Mouse (Mus musculus) embryonic facial prominence, embryonic 13.5 days (tissue): Measurements from ENCODE around the gene Shh. TPM values are rescaled to one million over a fixed set of nuclear protein-coding genes. Genes with fewer than 3 reads are reported as not detected.

Experiments
- ATAC-seq: fragments of 200-750 bp; cut with Nextera tagmentation; 2 replicates; pipeline ENCODE4 v1.8.0; 2017; ENCODE audit warnings: low read depth; ENCODE audit not compliant: insufficient number of reproducible peaks, insufficient read depth, low FRiP score, low TSS enrichment
- H3K27ac ChIP-seq: fragments of 300-500 bp; sonication (generic); 2 replicates; pipeline ENCODE4 v1.5.1; 2015; ENCODE audit warnings: moderate library complexity, mild to moderate bottlenecking, inconsistent platforms
- H3K27me3 ChIP-seq: fragments of 300-500 bp; sonication (generic); 2 replicates; pipeline ENCODE4 v1.6.1; 2015; ENCODE audit warnings: mild to moderate bottlenecking, inconsistent platforms
- H3K36me3 ChIP-seq: fragments of 300-500 bp; sonication (generic); 2 replicates; pipeline ENCODE4 v1.6.1; 2015; ENCODE audit warnings: mild to moderate bottlenecking, inconsistent platforms
- H3K4me1 ChIP-seq: fragments of 300-500 bp; sonication (generic); 2 replicates; pipeline ENCODE4 v1.6.1; 2015; ENCODE audit warnings: inconsistent platforms
- H3K4me2 ChIP-seq: fragments of 300-500 bp; sonication (generic); 2 replicates; pipeline ENCODE4 v1.6.1; 2015; ENCODE audit warnings: moderate library complexity, mild to moderate bottlenecking, inconsistent platforms
- H3K4me3 ChIP-seq: fragments of 300-500 bp; sonication (generic); 2 replicates; pipeline ENCODE4 v1.5.1; 2015; ENCODE audit warnings: mild to moderate bottlenecking, inconsistent platforms
- H3K9ac ChIP-seq: fragments of 300-500 bp; sonication (generic); 2 replicates; pipeline ENCODE4 v1.6.1; 2015; ENCODE audit warnings: mild to moderate bottlenecking, inconsistent platforms
- H3K9me3 ChIP-seq: fragments of 300-500 bp; sonication (generic); 2 replicates; pipeline ENCODE4 v1.6.1; 2016; ENCODE audit warnings: inconsistent platforms
- WGBS: fragments of 180-500 bp; shearing (Covaris S2); methylation state at CpG from one replicate; pipeline ENCODE4 v1.1.7; 2015; ENCODE audit warnings: mixed read lengths; 5-methylcytosine and 5-hydroxymethylcytosine counted together
- polyA plus RNA-seq: library from polyadenylated mRNA; unstranded; fragments of >200 nt; fragmentation: Nextera tagmentation; extraction: Ambion mirVana; gene quantifications from 2 replicates; pipeline ENCODE4 v1.2.1, GENCODE M21; 2015

The Shh gene
- polyA plus RNA-seq, 1 experiment from 2014 or later, result 1.0 TPM

GRCm38 (mm10) chr5:28418734-28419133 lies 48.3 kb downstream of the Shh start:
- Histone ChIP-seq H3K9ac (no peak overlapping the region), H3K27ac (no peak overlapping the region), H3K4me2 (no peak overlapping the region), H3K36me3 (peaks cover 64% of the 10 kb centered on the region), H3K4me1 (no peaks in the 10 kb centered on the region), H3K27me3 (no peaks in the 10 kb centered on the region), H3K9me3 (no peaks in the 10 kb centered on the region), H3K4me3 (no peak overlapping the region)
- 87% methylated on average over 10 of the region's 10 CpGs for WGBS
- no peak for ATAC-seq

- ATAC-seq, result no peak
- Histone ChIP-seq H3K36me3 (peaks cover 91% of the 10 kb centered on the region), H3K27ac (no peak overlapping the region), H3K4me3 (no peak overlapping the region), H3K27me3 (no peaks in the 10 kb centered on the region), H3K4me2 (no peak overlapping the region), H3K4me1 (no peaks in the 10 kb centered on the region), H3K9ac (no peak overlapping the region), H3K9me3 (no peaks in the 10 kb centered on the region)
Observed at GRCm38 (mm10) chr5:28416029-28416428, 51.0 kb downstream of the Shh start.

- H3K4me1 ChIP-seq, result no peaks in the 10 kb centered on the region
- no peak overlapping the region for H3K9ac ChIP-seq
- no peak overlapping the region for H3K4me2 ChIP-seq
- no peak overlapping the region for H3K4me3 ChIP-seq
- no peaks in the 10 kb centered on the region for H3K9me3 ChIP-seq
- no peak overlapping the region for H3K27ac ChIP-seq
- H3K27me3 ChIP-seq, result no peaks in the 10 kb centered on the region
- ATAC-seq, result no peak
- 93% methylated on average over 3 of the region's 3 CpGs for WGBS
- H3K36me3 ChIP-seq, result peaks cover 93% of the 10 kb centered on the region
Observed at GRCm38 (mm10) chr5:28414076-28414475, 53.0 kb downstream of the Shh start.

GRCm38 (mm10) chr5:28413533-28413932 lies 53.5 kb downstream of the Shh start:
- Histone ChIP-seq H3K9ac (no peak overlapping the region), H3K4me3 (no peak overlapping the region), H3K27me3 (no peaks in the 10 kb centered on the region), H3K27ac (no peak overlapping the region), H3K4me2 (no peak overlapping the region), H3K36me3 (peaks cover 95% of the 10 kb centered on the region), H3K9me3 (no peaks in the 10 kb centered on the region), H3K4me1 (no peaks in the 10 kb centered on the region)
- no peak for ATAC-seq
- WGBS, result 89% methylated on average over 5 of the region's 5 CpGs

GRCm38 (mm10) chr5:28412006-28412685 lies 54.9 kb downstream of the Shh start:
- no peak overlapping the region for H3K4me2 ChIP-seq
- H3K4me3 ChIP-seq, result no peak overlapping the region
- H3K36me3 ChIP-seq, result peaks cover 89% of the 10 kb centered on the region
- no peak for ATAC-seq
- no peaks in the 10 kb centered on the region for H3K4me1 ChIP-seq
- H3K27ac ChIP-seq, result no peak overlapping the region
- H3K27me3 ChIP-seq, result no peaks in the 10 kb centered on the region
- no peaks in the 10 kb centered on the region for H3K9me3 ChIP-seq
- no peak overlapping the region for H3K9ac ChIP-seq
- 89% methylated on average over 2 of the region's 2 CpGs for WGBS

Other genes starting within 250 kb of the Shh start
- gene Cnpy1, start 221.4 kb downstream of the Shh start, polyA plus RNA-seq, result 0.48 and 1.3 TPM in 2 replicates
- 14.1 and 15.2 TPM in 2 replicates for gene Rbm33, start 150.1 kb downstream of the Shh start, polyA plus RNA-seq